Mouse (Mus musculus) ES-E14 (cell line): ENCODE measurements at regions not wholly inside any gene's neighbourhood (a gene's known extent, or its start where the extent isn't known, plus 50 kb on each side); places are given as distances from the start of the nearest gene placed in this dataset.
A peak's percentile ranks its signal among the peaks of the same experiment; 100 is the strongest.

ENCODE experiments used
- DNase-seq: peaks from one replicate; pipeline ENCODE4 v3.0.0-alpha.2; 2013; ENCODE audit warnings: low read depth, low spot score
- H3K27ac ChIP-seq: 2 replicates; pipeline ENCODE4 v1.5.1; 2012; ENCODE audit warnings: low read depth, mild to moderate bottlenecking, low read length, moderate library complexity, mixed read lengths; ENCODE audit not compliant: poor library complexity, insufficient read depth, severe bottlenecking
- H3K36me3 ChIP-seq: 2 replicates; pipeline ENCODE4 v1.6.1; 2012; ENCODE audit warnings: mild to moderate bottlenecking, low read length, moderate library complexity, mixed read lengths; ENCODE audit not compliant: control insufficient read depth, poor library complexity, insufficient read depth, severe bottlenecking
- H3K4me1 ChIP-seq, 2 experiments: fragments of 150-350 bp in 1 of 2; sonication (generic) in 1 of 2; 2 replicates each; pipeline ENCODE4 v1.6.1; 2012; ENCODE audit warnings: low read length in 2 of 2, mild to moderate bottlenecking in 1 of 2, mixed read lengths in 1 of 2; ENCODE audit not compliant: control insufficient read depth in 2 of 2, insufficient read depth in 2 of 2, poor library complexity in 1 of 2
- H3K4me3 ChIP-seq, 2 experiments: fragments of 150-350 bp in 1 of 2; sonication (generic) in 1 of 2; 2 replicates each; pipeline ENCODE4 v1.5.1; 2012; ENCODE audit warnings: low read length in 2 of 2, low read depth in 1 of 2, mild to moderate bottlenecking in 1 of 2, mixed read lengths in 1 of 2; ENCODE audit not compliant: insufficient read depth in 1 of 2, poor library complexity in 1 of 2, severe bottlenecking in 1 of 2
- H3K9ac ChIP-seq: 2 replicates; pipeline ENCODE4 v1.6.1; 2012; ENCODE audit warnings: low read depth, mild to moderate bottlenecking, low read length, mixed read lengths; ENCODE audit not compliant: poor library complexity, insufficient read depth, severe bottlenecking
- H3K9me3 ChIP-seq: fragments of 150-350 bp; sonication (generic); 2 replicates; pipeline ENCODE4 v1.6.1; 2012; ENCODE audit warnings: low read depth, mild to moderate bottlenecking, low read length; ENCODE audit not compliant: control insufficient read depth, insufficient read depth
- CHD2 ChIP-seq: IDR thresholded peaks from 2 replicates; pipeline ENCODE4 v1.6.1; 2014; ENCODE audit warnings: mild to moderate bottlenecking, low read depth, low read length, inconsistent platforms
- HCFC1 ChIP-seq: IDR thresholded peaks from 2 replicates; pipeline ENCODE4 v1.6.1; 2012; ENCODE audit warnings: low read length, inconsistent platforms, borderline replicate concordance; ENCODE audit not compliant: insufficient read depth
- MAFK ChIP-seq: IDR thresholded peaks from 2 replicates; pipeline ENCODE4 v1.6.1; 2014; ENCODE audit warnings: mild to moderate bottlenecking, low read depth, low read length, inconsistent platforms; ENCODE audit not compliant: insufficient read depth
- ZC3H11A ChIP-seq: IDR thresholded peaks from 2 replicates; pipeline ENCODE4 v1.6.1; 2012; ENCODE audit warnings: low read depth, mild to moderate bottlenecking, inconsistent platforms, low read length, borderline replicate concordance
- ZNF384 ChIP-seq: IDR thresholded peaks from 2 replicates; pipeline ENCODE4 v1.6.1; 2012; ENCODE audit warnings: low read depth, low read length, inconsistent platforms
- in situ Hi-C, 2 experiments: fragments of 600-800 bp; cut with MboI; formaldehyde crosslinking; loops; one replicate each; pipeline ENCODE4 v1.15.1; 2025; ENCODE audit warnings: low sequenced_read_pairs in 2 of 2, inconsistent platforms in 1 of 2; ENCODE audit not compliant: unreplicated experiment in 2 of 2

- H3K4me3 ChIP-seq = no peak overlapping the region
- H3K36me3 ChIP-seq = no peaks in the 10 kb centered on the region
- TF ChIP-seq MAFK (no peak), ZNF384 (no peak), ZC3H11A (0 out of 2 replicates have a peak, but pooled peaks have one; percentile 24), CHD2 (no peak), HCFC1 (no peak)
- H3K27ac ChIP-seq = no peak overlapping the region
- H3K4me1 ChIP-seq = no peaks in the 10 kb centered on the region
- peak; percentile 28 for DNase-seq
- no peak overlapping the region for H3K9ac ChIP-seq
- in situ Hi-C loops = loop anchor here in 1 of 2 experiments (10.0 kb wide), 1 partner anchor 261 kb away; no protein-coding TSS in a partner anchor
- H3K9me3 ChIP-seq = no peaks in the 10 kb centered on the region
These were observed 66.3 kb upstream of the 1700021F07Rik start for GRCm38 (mm10) chr2:173456083-173456482.

GRCm38 (mm10) chr2:173456924-173457623, 65.3 kb upstream of the 1700021F07Rik start:
- in situ Hi-C loops = loop anchor here in 1 of 2 experiments (10.0 kb wide), 1 partner anchor 262 kb away; no protein-coding TSS in a partner anchor
- H3K9ac ChIP-seq = no peak overlapping the region

GRCm38 (mm10) chr2:173457624-173458320, 64.6 kb upstream of the 1700021F07Rik start:
- Histone ChIP-seq H3K36me3 (no peaks in the 10 kb centered on the region), H3K9ac (no peak overlapping the region), H3K9me3 (no peaks in the 10 kb centered on the region), H3K4me1 (no peaks in the 10 kb centered on the region), H3K4me3 (no peak overlapping the region), H3K27ac (no peak overlapping the region; the same call in 1 of the 2 replicates)
- TF ChIP-seq ZNF384 = no peak
- TF ChIP-seq ZC3H11A = no peak
- TF ChIP-seq HCFC1 = no peak
- in situ Hi-C loops = loop anchor here in 1 of 2 experiments (10.0 kb wide), 1 partner anchor 263 kb away; no protein-coding TSS in a partner anchor
- no peak for DNase-seq

More at GRCm38 (mm10) chr2:173456924-173457623, 65.3 kb upstream of the 1700021F07Rik start:
- H3K27ac ChIP-seq = no peak overlapping the region
- H3K36me3 ChIP-seq = no peaks in the 10 kb centered on the region
- TF ChIP-seq MAFK (no peak), ZNF384 (no peak), ZC3H11A (no peak), HCFC1 (no peak), CHD2 (no peak)
- no peak overlapping the region for H3K4me3 ChIP-seq
- DNase-seq = no peak
- H3K9me3 ChIP-seq = no peaks in the 10 kb centered on the region
- no peaks in the 10 kb centered on the region for H3K4me1 ChIP-seq

- Histone ChIP-seq H3K9ac (no peak overlapping the region), H3K36me3 (no peaks in the 10 kb centered on the region), H3K4me1 (no peaks in the 10 kb centered on the region), H3K27ac (no peak overlapping the region), H3K4me3 (no peak overlapping the region), H3K9me3 (no peaks in the 10 kb centered on the region)
- TF ChIP-seq ZNF384 (no peak), CHD2 (no peak), ZC3H11A (no peak), MAFK (no peak), HCFC1 (no peak)
- in situ Hi-C loops = loop anchor here in 1 of 2 experiments (10.0 kb wide), 1 partner anchor 264 kb away; no protein-coding TSS in a partner anchor
- DNase-seq = no peak
These were observed 63.5 kb upstream of the 1700021F07Rik start for GRCm38 (mm10) chr2:173458861-173459260.
